Mouse (Mus musculus): ENCODE measurements around the gene Hist1h4h.
A peak's percentile ranks its signal among the peaks of the same experiment; 100 is the strongest.

The Hist1h4h gene

GRCm38 (mm10) chr13:23506819-23507515 lies 23.9 kb upstream of the Hist1h4h start:
- no peak for ATAC-seq (ENCODE audit: insufficient number of reproducible peaks, low FRiP score, low TSS enrichment)

DNA sequence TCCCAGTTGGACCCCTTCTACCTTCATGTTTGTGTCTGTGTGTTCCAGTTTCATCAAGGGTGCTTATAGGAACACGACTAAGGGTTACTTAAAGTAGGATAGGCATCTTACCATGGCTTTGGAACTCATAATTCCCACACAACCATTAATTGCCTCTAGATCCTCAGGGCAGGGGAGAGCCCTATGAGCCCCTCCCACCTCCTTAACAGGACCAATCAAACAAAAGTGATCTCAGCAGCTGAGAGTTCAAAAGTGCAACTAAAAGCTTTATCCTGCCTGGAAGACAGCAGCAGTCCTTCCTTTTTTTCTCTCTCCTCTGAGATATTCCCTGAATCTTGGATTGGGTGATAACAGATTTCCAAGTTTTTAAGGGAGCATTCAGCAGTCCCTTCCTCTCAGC lies 20.7 kb upstream of the Hist1h4h start:
- no peak for ATAC-seq (ENCODE audit: insufficient number of reproducible peaks, low FRiP score, low TSS enrichment)

- no peak for ATAC-seq (ENCODE audit: insufficient number of reproducible peaks, low FRiP score, low TSS enrichment)
Measured at GRCm38 (mm10) chr13:23513517-23513916, 17.3 kb upstream of the Hist1h4h start.

DNA sequence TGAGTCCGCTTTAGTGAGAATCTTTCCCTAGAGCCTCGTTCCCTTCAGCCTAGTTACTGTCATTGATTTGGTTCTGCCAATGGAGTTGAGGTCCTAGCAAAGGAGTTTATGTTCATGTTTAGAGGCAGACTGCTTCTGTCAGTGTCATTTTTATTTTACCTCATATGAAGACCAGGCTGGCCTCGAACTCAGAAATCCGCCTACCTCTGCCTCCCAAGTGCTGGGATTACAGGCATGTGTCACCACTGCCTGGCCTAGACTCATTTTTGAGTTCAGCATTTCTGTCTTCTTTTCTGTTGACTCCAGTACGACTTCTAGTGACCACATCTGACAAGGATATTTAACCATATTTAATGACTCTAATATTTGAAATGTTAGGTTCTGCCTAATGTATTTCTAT lies 15.6 kb upstream of the Hist1h4h start:
- ATAC-seq (ENCODE audit: insufficient number of reproducible peaks, low FRiP score, low TSS enrichment): no peak

DNA sequence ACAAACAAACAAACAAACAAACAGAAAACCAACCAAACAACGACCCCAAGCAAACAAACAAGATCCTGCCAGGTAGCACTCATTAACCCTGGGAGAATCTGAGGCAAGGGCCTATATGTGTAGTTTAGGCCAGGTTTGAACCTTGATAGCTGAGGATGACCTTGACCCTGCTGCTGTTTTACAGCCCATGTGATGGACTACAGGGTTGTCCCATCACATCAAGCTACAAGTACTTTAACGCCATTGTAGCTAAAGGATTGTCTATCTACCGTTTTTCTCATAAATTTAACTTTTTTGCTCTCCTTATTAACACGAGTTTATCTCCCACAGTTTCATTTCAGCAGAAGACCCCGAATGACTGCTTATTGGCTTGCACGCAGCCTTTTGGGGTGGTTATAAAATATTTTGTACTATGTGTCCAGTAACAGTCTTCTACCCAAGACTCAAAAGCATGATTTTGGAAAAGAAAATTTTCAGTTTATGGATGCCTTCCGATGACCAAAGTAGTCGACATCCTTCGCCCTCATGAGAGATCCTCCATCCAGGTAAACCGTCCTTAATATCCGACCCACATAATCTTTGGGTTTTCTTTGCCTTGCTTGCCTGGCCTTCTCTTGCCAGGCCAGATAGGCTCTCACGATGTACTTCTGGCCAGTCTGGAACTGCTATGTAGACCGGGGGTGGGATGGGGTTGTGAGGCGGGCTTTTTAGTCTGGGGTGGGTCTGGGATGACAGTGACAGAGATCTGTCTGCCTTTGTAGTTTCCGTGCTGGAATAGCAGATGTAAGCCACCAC lies 14.8 kb upstream of the Hist1h4h start:
- no peak for ATAC-seq (ENCODE audit: insufficient number of reproducible peaks, low FRiP score, low TSS enrichment)

DNA sequence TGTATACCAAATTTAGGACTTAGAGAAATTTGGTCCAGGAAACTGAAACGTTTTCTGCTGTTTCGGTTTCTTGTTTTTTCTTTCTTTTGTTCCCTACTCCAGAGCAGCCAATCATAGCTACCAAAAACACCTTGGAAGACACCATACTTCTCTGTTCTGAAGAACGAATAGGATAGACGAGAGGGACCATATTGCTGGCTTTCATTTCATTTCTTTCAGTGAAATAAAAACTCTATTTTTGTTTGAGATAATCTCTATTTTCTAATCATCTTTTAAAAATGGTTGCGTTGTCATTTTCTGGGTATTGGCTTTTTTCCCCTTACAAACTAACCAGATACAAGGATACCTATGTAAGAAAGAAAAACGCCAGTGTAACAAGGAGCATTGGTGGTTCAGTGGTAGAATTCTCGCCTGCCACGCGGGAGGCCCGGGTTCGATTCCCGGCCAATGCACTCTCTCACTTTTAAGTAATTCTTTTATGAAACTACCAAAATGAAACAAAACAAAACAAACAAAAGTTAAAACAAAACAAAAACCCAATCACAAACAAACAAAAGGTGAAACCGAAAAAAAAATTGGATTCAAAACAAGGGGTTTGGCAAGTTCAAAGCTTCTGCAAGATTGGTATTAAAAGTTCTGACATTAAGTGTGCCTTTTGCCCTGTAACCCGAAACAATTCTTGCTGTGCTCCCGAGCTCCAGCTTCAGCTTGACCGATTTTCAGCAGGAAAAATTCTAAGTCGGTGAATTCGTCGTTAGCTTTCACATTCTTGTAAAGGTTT lies 13.8 kb upstream of the Hist1h4h start:
- no peak; the same call in 1 of the 2 replicates for ATAC-seq (ENCODE audit: insufficient number of reproducible peaks, low FRiP score, low TSS enrichment)

DNA sequence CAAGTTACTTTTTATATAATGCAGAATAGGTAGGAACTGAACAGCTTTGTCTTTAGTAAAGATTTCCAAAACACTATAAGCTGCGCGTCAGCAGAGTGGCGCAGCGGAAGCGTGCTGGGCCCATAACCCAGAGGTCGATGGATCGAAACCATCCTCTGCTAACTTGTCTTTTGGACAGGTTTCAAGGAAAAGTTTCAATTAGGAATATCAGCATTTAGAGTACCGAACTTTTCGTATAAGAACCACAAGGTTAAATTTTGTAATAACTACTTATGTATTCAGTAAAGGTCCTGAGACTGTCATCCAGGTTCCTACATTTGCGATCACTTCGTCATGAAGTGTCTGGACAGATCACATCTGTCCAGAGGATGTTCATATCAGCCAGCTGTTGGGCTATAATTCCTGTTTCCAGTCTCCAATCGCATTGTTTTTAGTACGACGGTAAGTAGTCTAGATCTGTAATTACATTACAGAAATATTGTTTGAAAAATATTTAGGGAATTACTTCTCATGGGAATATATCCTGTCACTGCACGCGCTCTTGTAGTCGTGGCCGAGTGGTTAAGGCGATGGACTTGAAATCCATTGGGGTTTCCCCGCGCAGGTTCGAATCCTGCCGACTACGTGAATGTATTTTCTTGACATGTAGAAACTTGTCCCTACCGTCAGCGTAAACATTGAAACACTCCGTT lies 13.1 kb upstream of the Hist1h4h start:
- peak; percentile 50; the same call in 1 of the 2 replicates for ATAC-seq (ENCODE audit: insufficient number of reproducible peaks, low FRiP score, low TSS enrichment)

GRCm38 (mm10) chr13:23518295-23518603 lies 12.6 kb upstream of the Hist1h4h start:
- ATAC-seq (ENCODE audit: insufficient number of reproducible peaks, low FRiP score, low TSS enrichment): no peak

- ATAC-seq (ENCODE audit: insufficient number of reproducible peaks, low FRiP score, low TSS enrichment): no peak
Measured at GRCm38 (mm10) chr13:23518885-23519284, 12.0 kb upstream of the Hist1h4h start.

DNA sequence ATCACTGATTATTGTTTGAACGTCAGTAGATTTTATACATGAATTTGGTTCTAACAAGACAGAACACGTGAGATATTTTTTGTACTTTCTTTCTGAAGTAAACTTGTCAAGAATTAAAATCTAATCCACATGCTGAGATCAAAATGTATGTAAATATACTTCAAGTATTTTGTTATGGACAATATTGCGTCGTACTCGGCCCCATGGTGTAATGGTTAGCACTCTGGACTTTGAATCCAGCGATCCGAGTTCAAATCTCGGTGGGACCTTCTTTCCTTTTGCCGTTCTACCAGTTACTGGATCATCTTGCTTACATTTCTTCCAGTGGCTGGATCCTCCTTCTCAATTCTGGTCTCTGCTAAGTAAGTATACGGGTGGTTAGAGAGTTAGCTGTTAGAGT lies 11.4 kb upstream of the Hist1h4h start:
- ATAC-seq (ENCODE audit: insufficient number of reproducible peaks, low FRiP score, low TSS enrichment): no peak

GRCm38 (mm10) chr13:23521703-23522102 lies 9.1 kb upstream of the Hist1h4h start:
- no peak for ATAC-seq (ENCODE audit: insufficient number of reproducible peaks, low FRiP score, low TSS enrichment)

DNA sequence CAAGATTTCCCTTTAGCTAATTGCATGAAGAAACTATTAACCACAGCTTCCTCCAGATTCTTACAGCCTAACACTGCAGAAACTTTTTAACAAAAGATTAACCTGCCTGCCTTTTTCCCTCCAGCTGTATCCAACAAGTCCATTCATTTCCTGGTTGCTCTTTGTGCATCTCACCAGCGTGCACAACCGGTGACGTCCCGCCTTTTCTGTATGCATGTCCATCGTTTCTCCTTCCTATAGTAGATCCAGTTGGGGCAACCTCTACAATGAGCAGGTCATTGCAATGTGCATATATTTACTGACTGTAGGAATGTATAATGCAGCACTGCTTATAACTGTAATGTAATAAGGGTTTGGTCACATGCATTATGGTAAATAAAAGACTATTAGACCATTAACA lies 6.9 kb upstream of the Hist1h4h start:
- ATAC-seq (ENCODE audit: insufficient number of reproducible peaks, low FRiP score, low TSS enrichment): no peak

DNA sequence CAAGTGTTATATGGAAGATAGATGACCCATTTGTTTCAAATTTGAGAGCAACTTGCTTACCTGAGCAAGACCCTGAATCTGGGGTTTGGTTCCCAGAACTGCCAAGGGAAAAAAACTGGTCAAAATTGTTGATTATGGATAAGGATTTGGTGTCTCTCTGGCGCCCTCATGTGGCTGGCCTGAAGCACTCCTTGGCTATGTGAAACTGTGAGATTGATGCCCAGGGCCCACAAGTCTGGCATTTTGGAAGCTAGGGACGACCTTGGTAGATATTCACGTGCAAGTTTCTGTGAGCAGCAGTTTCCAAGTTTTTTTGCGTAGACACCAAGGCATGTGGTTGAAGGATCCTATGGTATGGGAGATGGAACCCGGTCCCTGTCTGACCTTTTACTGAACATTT lies 6.2 kb upstream of the Hist1h4h start:
- peak; percentile 38; the same call in 1 of the 2 replicates for ATAC-seq (ENCODE audit: insufficient number of reproducible peaks, low FRiP score, low TSS enrichment)

GRCm38 (mm10) chr13:23525901-23526300 lies 4.9 kb upstream of the Hist1h4h start:
- ATAC-seq (ENCODE audit: insufficient number of reproducible peaks, low FRiP score, low TSS enrichment): no peak

DNA sequence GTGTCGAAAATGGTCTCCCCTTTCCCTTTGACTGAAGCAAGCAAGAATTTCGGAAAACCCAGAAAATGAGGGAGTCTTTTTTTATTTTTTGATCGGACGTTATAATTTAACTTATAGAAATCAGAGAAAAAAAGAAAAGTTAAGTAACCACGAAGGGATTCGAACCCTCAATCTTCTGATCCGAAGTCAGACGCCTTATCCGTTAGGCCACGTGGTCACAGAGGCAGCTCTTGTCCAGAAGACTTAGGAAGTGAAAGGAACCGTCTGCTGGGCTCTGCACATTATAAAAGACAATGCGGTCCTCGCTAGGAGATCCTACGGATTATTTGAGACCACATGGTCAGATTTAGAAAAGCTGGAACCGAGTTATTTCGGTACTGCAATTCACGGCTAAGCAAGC lies 4.5 kb upstream of the Hist1h4h start:
- ATAC-seq (ENCODE audit: insufficient number of reproducible peaks, low FRiP score, low TSS enrichment): 0 out of 2 replicates have a peak, but pooled peaks have one; percentile 22

- ATAC-seq (ENCODE audit: insufficient number of reproducible peaks, low FRiP score, low TSS enrichment): no peak
Measured at GRCm38 (mm10) chr13:23529005-23529404, 1.8 kb upstream of the Hist1h4h start.

DNA sequence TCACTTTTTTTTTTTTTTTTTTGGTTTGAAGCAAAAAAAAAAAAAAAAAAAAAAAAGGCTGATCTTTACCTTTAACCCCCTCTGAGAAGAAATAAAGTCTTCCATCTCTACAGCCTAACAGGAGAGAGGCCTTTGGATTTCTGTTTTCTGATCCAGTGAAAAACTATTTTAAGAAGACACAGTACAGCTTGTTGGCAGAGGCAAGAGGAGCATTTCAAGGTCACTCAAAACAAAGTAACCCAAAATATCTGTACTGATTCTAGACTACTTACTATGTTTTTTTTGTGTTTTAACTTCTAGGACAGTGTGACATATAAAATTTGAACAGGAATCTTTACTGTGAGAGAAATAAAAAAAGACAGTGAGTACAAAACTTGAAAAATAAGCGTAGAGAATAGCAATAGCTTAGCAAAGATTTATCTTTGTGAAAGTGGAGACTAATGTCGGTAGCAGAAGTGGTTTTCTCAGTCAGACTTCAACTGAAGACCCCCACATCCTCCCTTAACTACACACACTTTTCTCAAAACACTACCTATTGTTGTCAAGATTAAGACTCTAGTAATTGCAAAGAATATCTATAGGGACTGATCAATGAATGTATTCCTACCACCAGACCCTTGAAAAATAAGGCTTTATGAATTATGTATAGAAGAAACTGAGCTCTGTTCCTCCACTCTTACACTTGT lies 1.2 kb upstream of the Hist1h4h start:
- ATAC-seq (ENCODE audit: insufficient number of reproducible peaks, low FRiP score, low TSS enrichment): no peak

- no peak for ATAC-seq (ENCODE audit: insufficient number of reproducible peaks, low FRiP score, low TSS enrichment)
Measured at GRCm38 (mm10) chr13:23530181-23530900, 509 bp upstream of the Hist1h4h start.

Data from cerebellum, adult (tissue).